Mouse (Mus musculus) R1 (cell line): ENCODE measurements around the gene Pdgfd.
A peak's percentile ranks its signal among the peaks of the same experiment; 100 is the strongest.
"Not testable (repeated sequence)": the region's sequence is repeated elsewhere in the genome, so short reads cannot be mapped to it uniquely, and the experiment has no call there.

Experiments used
- DNase-seq: peaks from one replicate; pipeline ENCODE4 v3.0.0-alpha.2; 2018; ENCODE audit warnings: low read depth, low spot score

The Pdgfd gene

DNA sequence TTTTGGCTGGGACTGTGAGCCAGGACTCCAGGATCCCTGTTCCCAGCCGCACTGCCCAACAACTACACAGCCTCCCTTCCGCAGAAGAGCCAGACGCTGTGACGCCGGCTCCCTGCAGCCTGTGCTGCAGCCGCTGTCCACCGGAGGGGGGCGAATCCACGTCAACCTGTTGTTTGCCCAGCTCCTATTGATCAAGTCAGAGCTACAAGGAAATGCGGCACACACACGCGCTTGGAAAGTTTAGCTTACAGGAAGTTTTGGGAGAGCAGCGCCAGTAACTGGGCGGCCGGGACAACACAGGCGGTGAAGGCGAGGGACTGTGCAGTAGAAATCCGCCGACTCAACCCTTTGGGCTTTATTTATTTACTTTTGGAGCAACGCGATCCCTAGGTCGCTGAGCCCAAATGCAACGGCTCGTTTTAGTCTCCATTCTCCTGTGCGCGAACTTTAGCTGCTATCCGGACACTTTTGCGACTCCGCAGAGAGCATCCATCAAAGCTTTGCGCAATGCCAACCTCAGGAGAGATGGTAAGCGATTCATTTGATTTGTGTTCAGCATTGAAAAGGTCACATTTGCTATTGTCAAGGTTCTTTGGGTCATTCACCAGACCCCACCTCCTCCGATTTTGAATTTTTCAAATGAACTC lies at the start of gene Pdgfd:
Pdgfd (plus strand) TSS at position 194 of the 647 bp plus-strand sequence.
- DNase-seq: peak; percentile 65

DNA sequence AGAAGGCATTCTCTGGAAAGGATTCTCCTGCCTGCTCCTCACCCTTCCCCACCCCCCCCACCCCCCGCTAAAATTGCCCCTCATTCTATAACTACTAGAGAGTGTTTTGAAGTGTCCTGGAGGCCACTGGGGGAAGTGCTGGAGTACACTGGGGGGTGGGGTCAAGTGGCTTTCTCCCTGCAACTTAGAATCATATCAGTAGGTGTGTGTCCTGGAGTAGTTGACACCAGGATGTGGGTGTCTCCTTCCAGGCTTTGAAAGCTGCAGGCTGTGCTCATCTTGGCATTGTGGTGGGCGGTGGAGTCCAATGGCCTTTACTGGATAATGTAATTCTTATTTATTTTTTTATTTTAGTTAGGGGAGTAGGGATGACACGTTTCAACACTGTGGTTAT lies 651 bp downstream of the Pdgfd start:
- DNase-seq: no peak

DNA sequence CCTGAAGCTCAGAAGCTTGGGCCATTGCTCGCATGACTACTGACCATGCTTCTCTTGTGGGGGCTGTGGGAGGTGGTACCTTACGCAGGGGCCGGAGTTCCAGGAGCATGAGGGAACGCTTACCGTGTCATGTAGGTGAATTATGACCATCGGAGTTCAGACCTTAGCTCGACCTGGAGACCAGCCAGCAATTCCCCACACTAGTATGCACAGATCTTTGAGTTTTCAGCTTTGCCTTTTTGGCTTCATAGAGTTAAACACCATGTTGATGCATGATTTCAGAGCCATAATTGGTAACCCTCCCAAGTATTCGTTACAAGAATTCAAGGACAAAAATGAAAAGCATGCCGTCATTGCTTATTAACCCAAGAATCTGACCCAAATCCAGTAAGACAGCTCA lies 2.6 kb downstream of the Pdgfd start:
- DNase-seq: no peak

DNA sequence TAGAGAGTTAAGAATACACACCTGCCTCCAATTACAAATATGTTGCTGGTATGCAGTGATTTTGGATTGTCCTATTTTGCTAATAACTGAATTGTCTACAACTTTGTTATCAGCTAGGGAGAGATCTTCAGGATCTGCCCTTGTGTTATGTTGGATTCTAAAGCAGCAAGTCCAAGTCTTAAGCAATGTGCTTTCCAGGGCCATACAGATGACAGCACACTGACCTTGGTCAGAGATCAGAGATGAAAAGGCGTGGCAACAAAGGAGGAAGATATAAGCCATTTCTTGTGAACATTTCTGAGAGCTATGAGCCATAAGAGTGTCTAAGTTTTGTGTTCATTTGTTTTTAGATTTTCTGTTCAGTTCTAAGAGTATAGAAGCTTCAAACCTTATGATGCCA lies 4.9 kb downstream of the Pdgfd start:
- no peak for DNase-seq

DNA sequence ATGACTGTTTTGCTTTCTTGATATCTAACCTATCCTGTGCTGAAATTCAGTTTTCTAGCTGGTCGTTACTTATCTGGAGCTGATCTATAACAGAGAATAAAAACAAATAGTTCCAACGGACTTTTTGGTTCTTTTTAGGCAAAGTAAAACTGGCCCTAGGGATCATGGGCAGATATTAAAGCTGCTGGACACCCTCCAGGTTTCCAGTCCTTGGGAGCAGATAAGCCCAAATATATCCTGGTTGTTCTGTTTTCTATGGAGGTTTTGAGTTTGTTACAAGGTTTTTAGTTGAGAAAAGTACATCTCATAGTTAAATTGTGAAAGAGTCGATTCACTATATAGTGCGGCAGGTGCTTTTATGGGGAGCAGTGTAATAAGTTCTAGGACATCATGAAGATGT lies 7.3 kb downstream of the Pdgfd start:
- no peak for DNase-seq

DNA sequence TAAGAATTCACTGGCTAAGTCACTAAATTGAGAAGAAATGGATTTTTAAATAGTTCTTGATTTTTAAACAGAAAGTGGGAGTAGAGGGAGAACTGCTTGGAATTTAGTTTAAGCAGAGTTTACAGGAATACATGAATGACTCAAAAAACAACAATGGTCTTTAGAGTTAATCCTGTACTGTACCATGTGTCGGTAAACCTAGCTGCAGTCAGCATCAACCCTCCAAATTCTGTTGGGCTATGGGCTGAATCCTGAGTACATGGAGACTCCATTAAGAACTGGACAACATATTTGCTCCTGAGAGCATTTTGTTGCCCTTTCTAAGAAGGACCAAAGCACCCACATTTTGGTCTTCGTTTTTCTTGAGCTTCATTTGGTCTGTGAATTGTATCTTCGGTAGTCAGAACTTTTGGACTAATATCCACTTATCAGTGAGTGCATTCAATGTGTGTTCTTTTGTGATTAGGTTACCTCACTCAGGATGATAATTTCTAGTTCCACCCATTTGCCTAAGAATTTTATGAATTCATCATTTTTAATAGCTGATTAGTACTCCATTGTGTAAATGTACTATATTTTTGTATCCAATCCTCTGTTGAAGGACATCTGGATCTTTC lies 14.0 kb downstream of the Pdgfd start:
- no peak for DNase-seq

DNA sequence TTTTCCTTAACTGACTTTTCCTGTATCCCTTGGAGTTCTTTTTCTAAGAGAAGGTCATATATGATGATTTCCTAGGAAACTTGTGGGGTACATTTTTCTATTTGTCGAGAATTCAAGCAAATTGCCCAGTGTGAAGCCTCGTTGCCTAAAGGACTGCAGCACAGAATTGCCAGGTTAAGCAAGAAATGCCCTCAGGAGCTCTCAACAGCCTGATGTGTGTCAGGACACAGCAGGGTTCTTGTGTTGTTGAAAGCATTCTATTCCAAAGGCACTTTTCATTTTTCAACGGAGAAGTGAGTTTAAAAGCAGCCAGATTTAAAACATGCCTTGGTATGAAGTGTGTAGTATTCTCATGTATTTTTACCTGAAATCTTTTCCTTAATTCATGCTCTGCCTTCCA lies 19.6 kb downstream of the Pdgfd start:
- no peak for DNase-seq

DNA sequence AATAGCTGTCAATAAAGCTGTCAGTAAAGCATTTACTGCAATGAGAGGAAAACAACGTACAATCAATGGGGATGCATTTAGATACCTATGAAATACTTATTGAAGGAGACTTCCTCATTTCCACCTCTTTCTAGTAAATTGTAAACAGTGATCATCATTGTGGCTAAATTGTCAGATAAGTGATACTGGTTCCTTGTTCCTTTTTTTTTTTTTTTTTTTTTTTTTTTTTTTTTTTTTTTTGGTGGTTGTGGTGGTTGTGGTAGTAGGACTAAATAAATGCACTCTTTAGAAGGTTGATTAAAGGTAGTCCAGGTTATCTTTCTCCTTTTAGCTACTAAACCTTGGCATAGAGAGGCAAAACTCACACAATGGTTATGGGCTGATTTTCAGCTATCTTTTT lies 25.0 kb downstream of the Pdgfd start:
- no peak for DNase-seq

DNA sequence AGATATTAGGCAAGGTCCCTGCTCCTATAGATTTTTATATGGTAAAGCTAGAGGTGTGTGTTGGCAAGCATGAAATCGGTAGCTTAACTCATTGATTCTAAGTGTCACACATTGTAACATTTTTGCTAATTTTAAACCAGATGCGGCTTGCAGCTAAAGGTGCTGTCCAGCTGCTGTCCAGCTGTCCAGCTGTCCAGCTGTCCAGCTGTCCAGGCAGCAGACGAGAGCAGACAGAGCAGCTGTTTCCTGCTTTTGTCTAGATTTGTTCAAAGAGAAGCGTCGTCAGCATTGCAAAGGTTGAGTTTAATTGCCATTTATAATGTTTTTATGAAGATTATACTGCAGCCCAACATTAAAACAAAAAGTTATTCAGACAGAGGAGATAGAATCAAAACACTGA lies 44.5 kb downstream of the Pdgfd start:
- no peak for DNase-seq

DNA sequence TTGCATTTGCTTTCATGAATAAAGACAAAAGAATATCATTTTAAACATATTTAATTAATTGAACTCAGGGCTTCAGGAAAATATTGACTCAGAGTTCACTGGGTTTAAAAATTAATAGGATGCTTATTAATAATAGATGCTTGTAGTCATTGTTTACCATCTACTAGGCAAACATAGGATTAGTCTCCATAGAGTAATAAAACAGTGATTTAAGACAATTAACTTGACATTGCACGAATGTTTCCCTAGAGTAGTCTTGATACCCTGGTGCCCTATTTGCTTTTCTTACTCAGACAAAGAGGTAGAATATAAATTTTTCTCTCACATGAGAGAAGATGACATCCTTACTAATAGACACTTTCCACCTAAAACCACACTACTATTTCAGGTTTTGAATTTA lies 49.1 kb downstream of the Pdgfd start:
- no peak for DNase-seq

DNA sequence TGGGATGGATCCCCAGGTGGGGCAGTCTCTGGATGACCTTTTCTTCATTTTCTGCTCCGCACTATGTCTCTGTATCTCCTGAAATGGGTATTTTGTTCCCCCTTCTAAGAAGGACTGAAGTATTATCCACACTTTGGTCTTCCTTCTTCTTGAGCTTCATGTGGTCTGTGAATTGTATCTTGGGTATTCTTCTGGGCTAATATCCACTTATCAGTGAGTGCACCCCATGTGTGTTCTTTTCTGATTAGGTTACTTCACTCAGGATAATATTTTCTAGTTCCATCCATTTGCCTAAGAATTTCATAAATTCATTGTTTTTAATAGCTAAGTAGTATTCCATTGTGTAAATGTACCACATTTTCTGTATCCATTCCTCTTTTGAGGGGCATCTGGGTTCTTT lies 67.6 kb downstream of the Pdgfd start:
- not testable (repeated sequence) for DNase-seq

DNA sequence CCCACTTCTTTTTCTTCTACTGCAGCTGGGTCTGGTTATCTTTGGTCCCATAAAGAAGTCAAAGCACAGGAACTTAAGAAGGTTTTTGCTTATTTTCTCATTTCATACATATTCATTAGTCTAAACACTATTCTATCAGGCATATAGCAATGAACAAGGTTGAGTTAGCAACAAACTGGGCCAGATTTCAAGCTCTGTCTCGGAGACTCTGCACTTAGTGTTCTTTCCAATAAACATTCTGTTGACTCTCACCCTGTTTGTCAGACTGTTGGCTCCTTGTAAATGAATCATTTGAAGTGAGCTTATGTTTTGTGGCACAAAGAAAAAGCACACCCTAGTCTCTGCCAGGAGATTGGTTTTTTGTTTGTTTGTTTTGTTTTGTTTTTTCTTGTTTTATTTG lies 81.9 kb downstream of the Pdgfd start:
- no peak for DNase-seq

DNA sequence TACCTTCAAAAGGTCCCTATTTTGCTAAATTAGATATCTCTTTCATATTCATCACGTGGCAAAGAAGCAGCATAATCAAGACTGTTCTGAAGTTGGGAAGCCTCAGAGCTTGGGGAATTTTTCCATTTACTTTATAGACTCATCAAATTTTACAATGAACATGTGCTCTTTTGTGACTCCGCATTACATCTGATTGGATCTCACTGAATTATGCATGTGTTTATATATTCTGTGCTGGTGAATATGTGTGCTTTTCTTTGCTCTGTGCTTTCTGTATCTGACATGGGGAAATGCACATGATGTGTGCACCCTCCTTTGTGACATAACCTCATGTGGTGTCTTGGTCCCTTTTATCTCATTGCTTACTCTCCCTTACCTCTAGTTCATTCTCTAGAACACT lies 83.6 kb downstream of the Pdgfd start:
- DNase-seq: no peak

DNA sequence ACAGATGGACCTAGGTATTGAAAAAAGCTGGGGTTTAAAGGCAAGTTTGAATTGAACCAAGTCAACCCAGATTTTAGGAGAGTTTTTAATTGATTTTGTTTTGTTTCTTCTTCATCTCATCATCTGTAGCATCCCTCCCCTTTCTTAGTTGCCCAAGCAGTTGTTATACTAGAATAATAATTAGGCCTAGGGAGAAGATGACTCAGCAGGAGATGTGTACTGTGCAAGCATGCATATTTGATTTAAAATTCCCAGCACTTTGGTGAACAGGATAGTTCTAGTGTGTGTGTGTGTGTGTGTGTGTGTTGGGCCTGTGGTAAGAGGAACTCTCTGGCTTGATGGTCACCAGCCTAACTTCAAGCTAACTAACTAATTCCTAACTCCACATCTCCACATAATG lies 88.7 kb downstream of the Pdgfd start:
- DNase-seq: no peak

DNA sequence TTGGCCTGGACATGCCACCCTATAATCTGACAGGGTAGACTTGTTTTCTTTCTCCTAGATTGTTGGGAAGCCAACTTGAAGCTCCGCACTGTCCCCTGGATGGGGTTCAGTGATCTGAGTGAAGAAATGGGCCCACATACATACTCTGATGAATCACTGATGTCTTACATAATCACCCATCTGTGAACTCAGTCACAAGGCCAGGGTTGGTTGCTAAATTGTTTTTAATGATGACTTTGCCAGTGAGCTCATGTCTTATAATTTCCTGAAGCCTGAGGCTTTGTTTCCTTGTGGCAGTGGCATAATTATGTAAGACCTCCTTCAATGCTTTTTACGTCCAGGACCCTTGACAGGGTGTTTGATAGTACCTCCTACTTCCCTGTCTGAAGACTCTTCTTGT lies 96.4 kb downstream of the Pdgfd start:
- no peak for DNase-seq

DNA sequence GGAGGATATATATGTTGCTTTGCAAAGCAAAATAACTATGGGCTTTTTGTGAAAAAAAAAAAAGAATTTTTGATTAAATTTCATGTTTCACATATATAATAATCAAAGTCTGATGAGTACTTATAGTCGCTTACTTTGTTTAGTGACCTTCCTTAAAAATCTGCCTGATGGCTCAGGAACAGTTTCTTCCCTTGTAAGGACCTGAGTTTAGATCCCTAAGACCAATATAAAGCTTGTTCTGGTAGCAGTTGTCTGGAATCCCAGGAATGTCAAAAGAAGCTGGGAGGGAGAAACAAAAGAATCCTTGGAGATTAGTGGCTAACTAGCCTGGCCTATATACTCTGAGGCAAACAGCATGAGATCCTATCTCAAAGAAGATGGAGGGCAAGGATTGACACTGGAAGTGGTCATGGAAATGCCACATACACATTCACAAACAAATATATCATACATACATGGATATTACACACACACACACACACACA lies 101.5 kb downstream of the Pdgfd start, which contains the start of gene Ddi1:
Ddi1 (minus strand) TSS at position 51 of the 485 bp plus-strand sequence.
- peak; percentile 60 for DNase-seq

DNA sequence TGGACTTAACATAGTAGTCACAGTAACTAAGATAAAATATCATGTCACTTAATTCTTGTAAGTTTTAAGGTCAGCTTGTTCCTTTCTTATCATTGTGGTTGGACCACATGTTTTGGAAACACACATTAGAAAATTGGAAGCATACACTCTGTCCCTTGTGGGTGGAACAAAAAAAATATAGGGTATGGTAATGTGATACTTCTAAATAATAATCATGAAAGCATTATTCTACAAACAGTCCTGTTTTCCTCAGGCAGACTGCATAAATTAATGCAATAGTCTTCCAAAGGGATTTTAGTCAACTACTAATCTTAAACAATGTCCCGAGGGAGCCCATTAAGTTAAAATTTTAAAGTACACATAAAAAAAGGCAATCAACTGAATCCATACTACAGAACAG lies 108.0 kb downstream of the Pdgfd start:
- DNase-seq: no peak

DNA sequence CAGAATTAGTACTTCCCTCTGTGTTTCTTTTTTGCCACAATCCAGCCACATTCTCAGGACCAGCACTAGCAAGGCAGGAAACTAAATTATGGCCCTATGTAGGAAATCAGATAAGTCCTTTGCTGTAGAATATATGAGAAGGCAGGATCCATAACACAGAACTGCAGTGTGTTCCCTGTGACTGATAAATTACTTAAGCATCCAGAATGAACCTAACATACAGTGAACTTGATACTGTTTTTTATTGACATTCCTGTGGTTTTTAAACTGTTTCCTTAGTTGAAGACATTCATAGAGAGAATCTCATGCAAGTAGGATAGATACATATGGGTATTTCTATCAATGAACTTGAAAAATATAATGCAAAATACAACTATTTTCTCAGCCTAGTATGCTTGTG lies 109.1 kb downstream of the Pdgfd start:
- no peak for DNase-seq

DNA sequence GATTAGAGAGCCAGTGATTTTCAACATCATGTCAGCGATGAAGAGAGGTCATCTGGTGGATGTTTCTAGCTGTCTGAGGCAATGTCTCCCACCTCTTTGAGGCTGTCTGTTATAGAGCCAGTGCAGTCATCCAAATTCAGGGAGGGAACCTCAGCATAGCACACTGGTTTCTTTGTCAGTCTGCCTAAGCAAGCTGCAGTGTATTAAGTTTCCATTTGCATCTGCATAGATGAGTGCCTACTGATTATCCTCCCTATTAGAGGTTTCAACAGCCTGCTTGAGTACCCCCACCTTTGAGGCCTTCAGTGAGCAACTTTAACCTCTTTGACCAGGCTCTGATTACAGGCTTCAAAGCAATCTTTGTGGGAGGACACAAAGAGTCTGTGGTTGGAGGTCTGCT lies 118.4 kb downstream of the Pdgfd start:
- no peak for DNase-seq

DNA sequence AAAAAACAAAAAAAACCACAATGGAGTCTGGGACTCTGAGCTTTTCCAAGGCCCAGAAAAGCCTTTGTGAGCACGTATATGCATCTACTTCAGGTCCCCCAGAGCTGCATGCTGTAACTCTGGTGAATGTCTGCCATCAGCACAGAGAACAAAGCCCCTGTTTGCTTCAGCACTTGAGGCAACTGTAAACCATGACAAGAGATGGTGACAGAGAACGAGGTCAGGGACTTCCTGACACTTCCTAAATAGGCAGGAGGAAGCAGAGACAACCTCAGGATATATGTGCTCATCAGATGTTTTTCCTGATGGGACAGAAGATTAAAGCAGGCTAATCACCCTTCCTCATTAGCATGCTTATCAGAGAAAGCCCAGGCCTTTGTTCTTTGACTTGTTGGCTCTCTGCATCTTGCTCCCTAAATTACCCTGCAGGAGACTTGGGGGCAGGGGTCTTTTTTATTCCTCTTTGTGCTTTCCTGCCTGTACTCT lies 120.9 kb downstream of the Pdgfd start:
- peak; percentile 13 for DNase-seq

DNA sequence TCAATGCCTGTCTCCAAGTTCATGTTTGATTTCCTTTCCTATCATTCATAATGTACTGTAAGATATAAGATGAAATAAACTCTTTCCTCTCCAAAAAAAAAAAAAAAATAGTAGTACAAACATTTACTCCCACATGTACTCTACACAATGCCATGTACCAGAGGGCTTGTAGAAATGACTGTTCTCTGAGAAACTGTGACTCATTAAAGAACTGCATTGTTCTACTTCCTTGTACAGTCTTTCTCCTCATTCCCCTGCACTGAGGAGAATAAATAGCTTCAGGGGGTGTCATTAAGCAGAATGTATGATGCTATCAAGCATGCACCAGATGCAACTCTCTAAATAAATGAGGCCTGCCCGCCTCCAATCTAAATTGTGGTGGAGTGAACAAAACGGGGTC lies 130.2 kb downstream of the Pdgfd start:
- DNase-seq: no peak

DNA sequence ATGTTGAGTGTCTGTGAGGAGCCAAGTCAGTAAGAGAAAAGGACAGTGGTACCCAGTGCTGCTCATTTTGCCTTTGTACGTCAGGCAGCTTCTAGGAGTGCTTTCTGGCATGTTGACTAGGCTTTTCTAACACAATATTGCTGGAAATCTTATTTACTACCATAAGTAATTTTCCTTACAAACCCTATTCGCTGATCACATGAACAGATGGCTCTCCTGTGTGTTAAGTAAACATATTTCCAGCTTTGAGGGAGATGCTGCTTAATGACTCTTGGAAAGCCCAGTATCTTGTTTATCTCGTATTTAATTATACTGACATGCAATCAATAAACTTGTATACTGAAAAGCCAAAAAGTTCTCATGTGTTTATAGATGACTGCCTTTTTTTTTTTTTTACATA lies 133.7 kb downstream of the Pdgfd start:
- DNase-seq: no peak

DNA sequence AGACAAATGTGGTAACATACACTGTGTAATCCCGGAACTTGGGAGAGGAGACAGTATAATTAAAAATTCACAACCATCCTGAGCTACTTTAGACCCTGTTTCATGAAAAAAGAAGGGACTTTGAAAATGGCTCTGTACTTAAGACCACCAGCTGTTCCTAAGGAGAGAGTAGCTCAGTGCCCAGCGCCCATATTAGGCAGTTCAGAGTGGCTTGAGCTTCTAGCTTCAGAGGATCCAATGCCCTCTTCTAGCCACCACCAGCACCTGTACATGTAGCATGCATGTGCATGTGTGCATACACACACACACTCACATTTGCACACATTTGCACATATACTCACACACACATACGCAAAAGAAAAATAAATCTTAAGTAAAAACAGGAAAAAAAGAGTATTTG lies 136.2 kb downstream of the Pdgfd start:
- DNase-seq: no peak
